Mouse (Mus musculus): Measurements from ENCODE around the gene Tmem106c.

The Tmem106c gene

GRCm38 (mm10) chr15:97963989-97964835 lies at the start of gene Tmem106c:
Gene Tmem106c, plus strand, starts transcription at chr15:97964200.
- peak; percentile 98 for DNase-seq (ENCODE audit: low read depth)

- DNase-seq (ENCODE audit: low read depth) = no peak
These were observed 49.7 kb upstream of the Tmem106c start for GRCm38 (mm10) chr15:97914331-97914747.

- DNase-seq (ENCODE audit: low read depth) = no peak
These were observed 46.0 kb upstream of the Tmem106c start for GRCm38 (mm10) chr15:97917994-97918393.

GRCm38 (mm10) chr15:97919217-97919616 lies 44.8 kb upstream of the Tmem106c start:
- no peak for DNase-seq (ENCODE audit: low read depth)

- no peak for DNase-seq (ENCODE audit: low read depth)
These were observed 43.7 kb upstream of the Tmem106c start for GRCm38 (mm10) chr15:97920306-97920705.

GRCm38 (mm10) chr15:97921796-97922195 lies 42.2 kb upstream of the Tmem106c start:
- DNase-seq (ENCODE audit: low read depth) = no peak

GRCm38 (mm10) chr15:97922421-97922820 lies 41.6 kb upstream of the Tmem106c start:
- no peak for DNase-seq (ENCODE audit: low read depth)

- DNase-seq (ENCODE audit: low read depth) = no peak
These were observed 37.0 kb upstream of the Tmem106c start for GRCm38 (mm10) chr15:97927018-97927417.

- DNase-seq (ENCODE audit: low read depth) = no peak
These were observed 36.2 kb upstream of the Tmem106c start for GRCm38 (mm10) chr15:97927821-97928220.

GRCm38 (mm10) chr15:97929259-97929824 lies 34.7 kb upstream of the Tmem106c start:
- DNase-seq (ENCODE audit: low read depth) = no peak

- DNase-seq (ENCODE audit: low read depth) = no peak
These were observed 31.6 kb upstream of the Tmem106c start for GRCm38 (mm10) chr15:97932441-97932840.

GRCm38 (mm10) chr15:97938580-97938979 lies 25.4 kb upstream of the Tmem106c start:
- no peak for DNase-seq (ENCODE audit: low read depth)

- no peak for DNase-seq (ENCODE audit: low read depth)
These were observed 23.9 kb upstream of the Tmem106c start for GRCm38 (mm10) chr15:97940088-97940487.

- DNase-seq (ENCODE audit: low read depth) = no peak
These were observed 22.7 kb upstream of the Tmem106c start for GRCm38 (mm10) chr15:97941306-97941705.

GRCm38 (mm10) chr15:97942538-97942937 lies 21.5 kb upstream of the Tmem106c start:
- no peak for DNase-seq (ENCODE audit: low read depth)

GRCm38 (mm10) chr15:97943356-97943755 lies 20.6 kb upstream of the Tmem106c start:
- DNase-seq (ENCODE audit: low read depth) = no peak

- no peak for DNase-seq (ENCODE audit: low read depth)
These were observed 19.0 kb upstream of the Tmem106c start for GRCm38 (mm10) chr15:97944919-97945574.

GRCm38 (mm10) chr15:97945656-97946315 lies 18.2 kb upstream of the Tmem106c start:
- DNase-seq (ENCODE audit: low read depth) = no peak

GRCm38 (mm10) chr15:97948720-97949119 lies 15.3 kb upstream of the Tmem106c start:
- no peak for DNase-seq (ENCODE audit: low read depth)

GRCm38 (mm10) chr15:97949706-97950105 lies 14.3 kb upstream of the Tmem106c start:
- DNase-seq (ENCODE audit: low read depth) = no peak

GRCm38 (mm10) chr15:97950240-97950639 lies 13.8 kb upstream of the Tmem106c start:
- no peak for DNase-seq (ENCODE audit: low read depth)

- peak; percentile 84 for DNase-seq (ENCODE audit: low read depth)
These were observed 11.7 kb upstream of the Tmem106c start for GRCm38 (mm10) chr15:97952137-97952888.

Measured in naive thymus-derived CD4-positive, alpha-beta T cell, adult 2 months (primary cell).